Mouse (Mus musculus): ENCODE measurements at regions not wholly inside any gene's neighbourhood (a gene's known extent, or its start where the extent isn't known, plus 50 kb on each side); places are given as distances from the start of the nearest gene placed in this dataset.

GRCm38 (mm10) chr5:101020784-101021183 lies 175.3 kb downstream of the Gpat3 start:
- Histone ChIP-seq H3K4me1 (no peaks in the 10 kb centered on the region), H3K36me3 (no peaks in the 10 kb centered on the region), H3K4me3 (replicated peaks) (no peak overlapping the region), H3K9me3 (no peaks in the 10 kb centered on the region), H3K27ac (no peak overlapping the region), H3K4me2 (0 out of 2 replicates have a peak overlapping the region, but pooled peaks have one; percentile 3), H3K27me3 (replicated peaks) (no peaks in the 10 kb centered on the region), H3K9ac (no peak overlapping the region)
- no peak for ATAC-seq (ENCODE audit: insufficient read depth, low FRiP score, low read depth)
- 5% methylated on average over 11 of the region's 11 CpGs for WGBS

GRCm38 (mm10) chr5:101013844-101014243 lies 168.3 kb downstream of the Gpat3 start:
- Histone ChIP-seq H3K4me1 (no peaks in the 10 kb centered on the region), H3K27ac (no peak overlapping the region), H3K4me2 (no peak overlapping the region), H3K36me3 (no peaks in the 10 kb centered on the region), H3K9ac (no peak overlapping the region), H3K4me3 (replicated peaks) (no peak overlapping the region), H3K9me3 (no peaks in the 10 kb centered on the region), H3K27me3 (replicated peaks) (no peaks in the 10 kb centered on the region)
- ATAC-seq (ENCODE audit: insufficient read depth, low FRiP score, low read depth), result no peak
- 66% methylated on average over 5 of the region's 5 CpGs for WGBS

- H3K27ac ChIP-seq, result no peak overlapping the region
- no peaks in the 10 kb centered on the region for H3K27me3 ChIP-seq (replicated peaks)
- H3K9ac ChIP-seq, result no peak overlapping the region
- no peaks in the 10 kb centered on the region for H3K36me3 ChIP-seq
- H3K4me3 ChIP-seq (replicated peaks), result no peak overlapping the region
- H3K4me1 ChIP-seq, result no peaks in the 10 kb centered on the region
- no peak for ATAC-seq (ENCODE audit: insufficient read depth, low FRiP score, low read depth)
- H3K4me2 ChIP-seq, result no peak overlapping the region
- 75% methylated on average over 3 of the region's 3 CpGs for WGBS
- no peaks in the 10 kb centered on the region for H3K9me3 ChIP-seq
These were observed 159.7 kb downstream of the Gpat3 start for GRCm38 (mm10) chr5:101005216-101005615.

- no peak for ATAC-seq (ENCODE audit: insufficient read depth, low FRiP score, low read depth)
- Histone ChIP-seq H3K4me3 (replicated peaks) (no peak overlapping the region), H3K27ac (no peak overlapping the region), H3K9ac (no peak overlapping the region), H3K36me3 (no peaks in the 10 kb centered on the region), H3K4me2 (no peak overlapping the region), H3K9me3 (no peaks in the 10 kb centered on the region), H3K4me1 (no peaks in the 10 kb centered on the region), H3K27me3 (replicated peaks) (no peaks in the 10 kb centered on the region)
- WGBS, result 68% methylated on average over 6 of the region's 6 CpGs
These were observed 154.9 kb downstream of the Gpat3 start for GRCm38 (mm10) chr5:101000436-101000835.

GRCm38 (mm10) chr5:100992365-100992764 lies 146.9 kb downstream of the Gpat3 start:
- Histone ChIP-seq H3K36me3 (no peaks in the 10 kb centered on the region), H3K4me1 (no peaks in the 10 kb centered on the region), H3K4me3 (replicated peaks) (no peak overlapping the region), H3K9ac (no peak overlapping the region), H3K27me3 (replicated peaks) (no peaks in the 10 kb centered on the region), H3K27ac (no peak overlapping the region), H3K4me2 (no peak overlapping the region), H3K9me3 (no peaks in the 10 kb centered on the region)
- no peak for ATAC-seq (ENCODE audit: insufficient read depth, low FRiP score, low read depth)
- 75% methylated on average over 2 of the region's 2 CpGs for WGBS

- no peak for ATAC-seq (ENCODE audit: insufficient read depth, low FRiP score, low read depth)
- 21% methylated on average over 5 of the region's 5 CpGs for WGBS
- H3K4me1 ChIP-seq, result no peaks in the 10 kb centered on the region
These were observed 146.1 kb downstream of the Gpat3 start for GRCm38 (mm10) chr5:100991626-100992025.

GRCm38 (mm10) chr5:100982573-100982936 lies 137.0 kb downstream of the Gpat3 start:
- no peak for ATAC-seq (ENCODE audit: insufficient read depth, low FRiP score, low read depth)
- Histone ChIP-seq H3K4me2 (no peak overlapping the region), H3K4me3 (replicated peaks) (no peak overlapping the region), H3K27me3 (replicated peaks) (no peaks in the 10 kb centered on the region), H3K9me3 (no peaks in the 10 kb centered on the region), H3K27ac (no peak overlapping the region), H3K9ac (no peak overlapping the region), H3K4me1 (no peaks in the 10 kb centered on the region), H3K36me3 (no peaks in the 10 kb centered on the region)
- WGBS, result 66% methylated on average over 10 of the region's 10 CpGs

More at GRCm38 (mm10) chr5:100991626-100992025, 146.1 kb downstream of the Gpat3 start:
- H3K9me3 ChIP-seq, result no peaks in the 10 kb centered on the region
- H3K4me3 ChIP-seq (replicated peaks), result no peak overlapping the region
- no peaks in the 10 kb centered on the region for H3K36me3 ChIP-seq
- no peak overlapping the region for H3K9ac ChIP-seq
- no peak overlapping the region for H3K4me2 ChIP-seq
- H3K27me3 ChIP-seq (replicated peaks), result no peaks in the 10 kb centered on the region
- no peak overlapping the region for H3K27ac ChIP-seq

GRCm38 (mm10) chr5:100981849-100982572 lies 136.5 kb downstream of the Gpat3 start:
- Histone ChIP-seq H3K36me3 (no peaks in the 10 kb centered on the region), H3K9me3 (no peaks in the 10 kb centered on the region), H3K4me1 (no peaks in the 10 kb centered on the region), H3K27me3 (replicated peaks) (no peaks in the 10 kb centered on the region), H3K27ac (no peak overlapping the region), H3K4me3 (replicated peaks) (no peak overlapping the region), H3K4me2 (no peak overlapping the region), H3K9ac (no peak overlapping the region)
- WGBS, result 64% methylated on average over 18 of the region's 18 CpGs
- no peak for ATAC-seq (ENCODE audit: insufficient read depth, low FRiP score, low read depth)

- no peak overlapping the region for H3K4me2 ChIP-seq
- no peaks in the 10 kb centered on the region for H3K4me1 ChIP-seq
- no peak for ATAC-seq (ENCODE audit: insufficient read depth, low FRiP score, low read depth)
- 63% methylated on average over 2 of the region's 2 CpGs for WGBS
- no peak overlapping the region for H3K9ac ChIP-seq
- H3K9me3 ChIP-seq, result no peaks in the 10 kb centered on the region
- H3K27me3 ChIP-seq (replicated peaks), result no peaks in the 10 kb centered on the region
- no peak overlapping the region for H3K4me3 ChIP-seq (replicated peaks)
- no peak overlapping the region for H3K27ac ChIP-seq
- no peaks in the 10 kb centered on the region for H3K36me3 ChIP-seq
These were observed 131.2 kb downstream of the Gpat3 start for GRCm38 (mm10) chr5:100976736-100977135.

GRCm38 (mm10) chr5:100951210-100951609 lies 105.7 kb downstream of the Gpat3 start:
- Histone ChIP-seq H3K9ac (no peak overlapping the region), H3K27ac (no peak overlapping the region), H3K36me3 (no peaks in the 10 kb centered on the region), H3K4me2 (no peak overlapping the region), H3K27me3 (replicated peaks) (no peaks in the 10 kb centered on the region), H3K4me3 (replicated peaks) (no peak overlapping the region), H3K9me3 (no peaks in the 10 kb centered on the region), H3K4me1 (no peaks in the 10 kb centered on the region)
- WGBS, result 41% methylated on average over 15 of the region's 15 CpGs
- ATAC-seq (ENCODE audit: insufficient read depth, low FRiP score, low read depth), result no peak
